Mouse (Mus musculus) left cerebral cortex, postnatal 36 days (tissue): ENCODE data around the gene Nkapl. TPM values are rescaled to one million over a fixed set of nuclear protein-coding genes. Genes with fewer than 3 reads are reported as not detected.
A peak's percentile ranks its signal among the peaks of the same experiment; 100 is the strongest.

Source experiments
- DNase-seq, 2 experiments: peaks; one replicate each; pipeline ENCODE4 v3.0.0; 2021 to 2022; ENCODE audit warnings: low spot score in 2 of 2, mixed read lengths in 1 of 2
- intact Hi-C: fragments of 180-260 bp; cut with DNase I; formaldehyde crosslinking; loops from one replicate; pipeline ENCODE4 v1.15.1; 2025
- microRNA-seq: library from miRNA; unstranded; fragments of <30 nt; microRNA quantifications from one replicate; pipeline ENCODE4 v1.2.0, GENCODE M21; 2022
- total RNA-seq, 2 experiments: library from RNA; stranded (reverse); gene quantifications; 2 replicates each; pipeline ENCODE4 v1.2.3; 2021

Gene Nkapl
- total RNA-seq, 2 experiments from 2014 or later, result 1.4 to 1.7 TPM

DNA sequence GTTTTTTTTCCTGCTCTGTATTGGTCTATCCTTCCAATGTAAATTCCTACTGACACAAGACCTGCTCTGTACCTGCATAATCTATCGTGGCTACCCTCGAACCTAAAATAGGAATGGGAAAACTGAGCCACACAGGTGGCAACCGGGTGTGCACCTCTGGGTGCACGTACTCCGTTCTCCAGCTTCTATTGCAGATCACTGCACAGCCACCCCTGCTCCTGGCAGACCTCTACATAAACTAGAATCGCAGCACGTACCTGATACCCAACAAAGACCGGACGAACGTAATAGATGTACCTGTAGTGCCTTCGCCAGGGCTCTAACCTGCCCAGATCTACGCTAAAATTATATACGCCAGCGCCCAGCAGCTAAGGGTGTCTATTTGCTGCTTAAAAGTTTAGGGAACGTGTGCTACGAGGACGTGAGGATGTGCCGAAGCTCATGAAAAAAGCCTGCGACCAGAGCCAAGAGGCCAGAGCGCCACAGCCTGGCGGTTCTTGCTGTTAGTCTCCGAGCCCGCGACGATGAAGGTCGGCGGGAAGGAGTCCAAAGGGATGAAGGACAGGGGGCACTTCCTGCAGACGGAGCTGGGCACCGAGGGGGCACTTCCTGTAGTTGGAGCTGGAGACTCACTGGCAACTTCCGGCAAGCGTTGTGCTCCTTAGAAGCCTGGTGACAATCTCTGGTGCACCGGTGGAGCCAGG lies 27.7 kb downstream of the Nkapl start, which contains the start of gene Pgbd1:
Gene Pgbd1 (minus strand): TSS at position 556 of the 704 bp plus-strand sequence.
- intact Hi-C loops, result no loop called here
- DNase-seq, result peak; percentile 72 to 74

DNA sequence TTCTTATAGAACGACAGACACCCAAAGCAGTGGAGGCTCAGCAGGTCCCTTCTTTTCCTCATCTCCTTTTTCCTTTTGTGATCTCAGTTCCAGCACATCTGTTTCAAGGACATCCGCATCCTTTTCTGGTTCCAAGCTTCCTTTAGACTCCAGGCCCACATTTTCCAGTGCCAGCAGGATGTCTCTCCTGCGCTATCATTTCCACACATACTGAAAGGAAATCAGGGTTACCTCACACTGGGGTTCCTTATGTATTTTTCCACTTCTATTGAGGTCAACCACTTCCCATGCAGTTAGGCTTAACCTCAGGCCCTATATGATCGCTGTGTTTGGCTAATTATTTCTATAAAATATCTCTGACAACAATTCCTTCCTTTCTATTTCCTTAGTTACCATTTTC lies 32.8 kb downstream of the Nkapl start:
- DNase-seq, result no peak
- intact Hi-C loops, result no loop called here

DNA sequence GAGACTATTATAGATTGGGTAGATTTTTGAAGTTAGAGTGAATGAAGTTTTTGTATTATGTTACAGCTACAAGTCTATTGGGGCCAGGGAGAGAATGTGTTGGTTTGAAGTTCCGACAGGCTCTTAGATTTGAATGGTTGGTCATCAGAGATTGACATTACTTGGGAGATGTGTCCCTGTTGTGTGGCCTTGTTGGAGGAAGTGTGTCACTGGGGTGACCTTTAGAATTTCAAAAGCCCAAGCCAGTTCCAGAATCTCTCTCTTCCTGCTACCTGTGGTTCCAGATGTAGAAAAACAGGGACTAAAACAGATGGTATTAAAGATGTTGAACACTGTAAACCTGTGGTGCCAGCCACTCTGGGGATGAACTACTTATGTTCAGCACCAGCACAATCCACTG lies 40.7 kb downstream of the Nkapl start:
- intact Hi-C loops, result no loop called here
- DNase-seq, result no peak

DNA sequence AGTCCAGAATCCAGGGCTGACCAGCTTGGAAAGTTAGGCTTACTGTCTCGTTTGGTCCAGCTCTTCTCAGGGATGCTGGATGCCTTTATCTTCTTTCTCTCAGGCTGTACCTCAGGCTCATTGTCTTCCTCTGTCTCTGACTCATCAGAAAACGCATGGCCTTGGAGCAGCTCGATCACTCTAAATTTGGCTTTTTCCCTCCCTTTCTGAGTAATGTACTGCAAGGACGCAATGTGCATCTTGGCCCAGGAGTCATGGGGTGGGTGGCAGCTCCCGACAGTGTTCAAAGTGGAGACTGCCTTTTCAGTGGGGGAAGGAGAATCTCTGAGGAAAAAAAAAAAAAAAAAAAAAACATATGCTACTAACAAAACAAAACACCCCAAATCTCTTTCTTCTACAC lies 45.0 kb downstream of the Nkapl start:
- DNase-seq, result no peak
- intact Hi-C loops, result no loop called here

DNA sequence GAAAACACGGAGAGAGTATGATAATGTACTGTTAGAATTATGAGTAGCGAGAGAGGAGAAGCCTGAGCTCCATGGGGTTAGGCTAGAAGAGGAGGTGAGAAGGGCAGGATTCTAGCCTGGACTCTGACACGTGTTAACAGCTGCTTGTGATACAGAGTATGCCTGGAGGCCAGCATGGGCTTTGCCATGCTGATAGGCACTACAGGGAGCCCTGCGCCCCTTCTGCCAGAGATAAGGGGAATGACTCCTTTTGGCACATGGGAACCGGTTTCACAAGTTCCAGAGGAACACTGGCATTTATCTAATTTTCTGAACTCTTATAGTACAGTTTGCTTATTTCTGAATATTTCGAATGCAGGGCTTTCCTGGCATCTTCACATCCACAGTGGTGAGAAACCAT lies 49.4 kb downstream of the Nkapl start:
- intact Hi-C loops, result no loop called here
- DNase-seq, result no peak

DNA sequence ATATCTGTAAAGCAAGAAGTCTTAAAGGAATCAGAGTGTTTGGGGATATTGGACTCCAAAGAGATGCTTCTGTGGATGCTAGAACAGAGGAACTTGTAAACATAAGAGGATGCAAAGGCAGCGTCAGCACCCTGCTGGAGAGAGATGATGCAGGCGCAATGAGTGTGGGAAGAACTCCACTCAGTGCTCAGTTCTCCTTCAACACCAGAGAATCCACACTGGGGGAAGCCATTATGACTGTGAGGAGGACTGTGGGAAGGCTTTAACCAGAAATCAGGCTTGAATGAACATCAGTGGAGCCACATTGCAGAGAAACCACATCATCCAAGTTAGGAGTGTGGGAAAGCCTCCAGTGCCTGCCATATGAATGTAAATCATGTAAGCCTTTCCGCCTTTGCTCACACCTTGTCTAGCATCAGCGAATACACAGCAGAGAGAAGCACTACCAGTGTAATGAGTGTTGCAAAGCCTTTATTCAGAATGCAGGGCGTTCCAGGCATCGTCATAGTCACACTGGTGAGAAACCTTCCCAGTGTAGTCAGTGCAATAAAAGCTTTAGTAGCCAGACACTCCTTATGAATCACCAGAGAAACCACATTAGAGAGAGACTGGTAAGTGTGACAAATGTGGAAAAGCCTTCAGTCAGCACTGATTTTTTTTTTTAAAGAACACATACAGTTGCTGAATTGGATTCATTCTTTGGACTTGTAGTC lies 50.9 kb downstream of the Nkapl start:
- intact Hi-C loops, result no loop called here
- peak in 1 of 2 experiments; percentile 11 for DNase-seq

Small RNA genes within 50 kb of the gene (microRNA-seq; reads per million reads assigned to microRNA genes)
- gene Mir1896, result not detected

Other genes with a start within 250 kb of the Nkapl start
- gene Gpx5, start 175.8 kb downstream of the Nkapl start, total RNA-seq, result not detected
- gene Gpx6, start 156.4 kb downstream of the Nkapl start, total RNA-seq, result not detected
- gene Olfr1367, start 121.6 kb downstream of the Nkapl start, total RNA-seq, result not detected
- gene Zscan12, start 105.7 kb downstream of the Nkapl start, total RNA-seq, result 1 to 10 TPM; 7.1 to 9.4 TPM
- 10 to 100 TPM; 30.3 to 45.5 TPM for gene Zkscan3, start 65.8 kb downstream of the Nkapl start, total RNA-seq
- gene Pgbd1, start 27.5 kb downstream of the Nkapl start, total RNA-seq, result 1 to 10 TPM; 1.3 to 1.9 TPM
- 10 to 100 TPM; 43.8 to 58.5 TPM for gene Zscan26, start 14.8 kb downstream of the Nkapl start, total RNA-seq
- 1 to 10 TPM; 7.5 to 7.6 TPM for gene Zkscan4, start 10.4 kb upstream of the Nkapl start, total RNA-seq
- gene Gm10065, start 10.9 kb upstream of the Nkapl start, total RNA-seq, result not detected
- gene AK157302, start 26.7 kb upstream of the Nkapl start, total RNA-seq, result 10 to 100 TPM; 20.5 to 25.5 TPM
- gene Gm11273, start 32.9 kb upstream of the Nkapl start, total RNA-seq, result 10 to 100 TPM; 56.4 to 67.0 TPM
- gene Zkscan8, start 62.6 kb upstream of the Nkapl start, total RNA-seq, result 10 to 100 TPM; 15.9 to 18.1 TPM
- not detected for gene Olfr1366, start 74.3 kb upstream of the Nkapl start, total RNA-seq
- gene Olfr1535, start 91.4 kb upstream of the Nkapl start, total RNA-seq, result not detected
- not detected for gene Olfr1364, start 113.2 kb upstream of the Nkapl start, total RNA-seq
- not detected for gene Olfr1362, start 145.5 kb upstream of the Nkapl start, total RNA-seq
- gene Olfr11, start 174.0 kb upstream of the Nkapl start, total RNA-seq, result not detected
- gene Olfr1361, start 194.9 kb upstream of the Nkapl start, total RNA-seq, result not detected
- gene Olfr1360, start 208.9 kb upstream of the Nkapl start, total RNA-seq, result not detected
- not detected for gene Olfr1359, start 229.6 kb upstream of the Nkapl start, total RNA-seq
- 10 to 100 TPM; 25.8 to 35.2 TPM for gene Hist1h2bl, start 247.6 kb upstream of the Nkapl start, total RNA-seq
- 10 to 100 TPM; 26.5 to 66.3 TPM for gene Hist1h2ai, start 247.9 kb upstream of the Nkapl start, total RNA-seq
- gene Hist1h3h, start 249.2 kb upstream of the Nkapl start, total RNA-seq, result 10 to 100 TPM; 73.2 to 76.4 TPM